ENCODE assay signal across 18 mouse cellular contexts in the genomic region with DNA sequence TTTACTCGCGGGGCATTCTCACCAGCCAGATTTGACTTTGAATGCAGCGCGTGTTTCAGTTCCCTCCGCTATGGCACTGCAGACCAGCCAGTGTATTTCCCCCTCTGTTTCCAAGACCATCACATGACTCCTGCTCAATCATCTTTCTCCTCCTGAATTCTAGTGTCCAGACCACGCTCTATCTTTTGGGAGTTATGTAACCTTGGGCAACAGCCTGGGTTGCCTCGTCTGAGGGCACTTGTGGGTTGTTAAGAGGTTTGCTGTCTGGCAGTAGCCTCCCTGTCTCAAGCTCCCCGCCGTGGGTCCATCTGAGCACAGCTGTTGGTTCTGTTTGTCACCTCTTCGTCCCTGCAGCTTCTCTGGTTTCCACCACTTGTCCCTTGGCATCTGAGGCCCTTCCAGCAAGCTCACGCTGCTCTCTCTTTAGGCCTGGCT.
DNase-seq lines count a peak whose midpoint lies in the region; ATAC-seq and TF ChIP-seq lines count a peak whose summit lies in the region.
"Had no signal": no experiment of that assay in that cellular context is flagged by ENCODE, and none has a peak within 500 bp of the region (broad histone marks: within the 10 kb centered on the region; RNA-seq: fewer than 3 reads in every experiment).

No protein-coding gene starts in this region.

- no peak overlapping the region for H3K4me3 ChIP-seq in embryonic facial prominence, embryonic 15.5 days (replicated peaks)
- no peak overlapping the region for H3K4me3 ChIP-seq in gastrocnemius, adult 2 months
- H3K4me3 ChIP-seq in liver, embryonic 16.5 days (ENCODE audit: low read depth, low read length), result no peak overlapping the region
- H3K4me3 ChIP-seq in intestine, embryonic 15.5 days (replicated peaks), result no peak overlapping the region
- H3K4me3 ChIP-seq: hindbrain, embryonic 15.5 days; layer of hippocampus, adult 2 months had no signal

- no peak overlapping the region for H3K9ac ChIP-seq in embryonic facial prominence, embryonic 15.5 days
- no peak overlapping the region for H3K9ac ChIP-seq in liver, embryonic 16.5 days (ENCODE audit: low read depth, low read length)
- H3K9ac ChIP-seq in intestine, embryonic 15.5 days, result no peak overlapping the region
- H3K9ac ChIP-seq: hindbrain, embryonic 15.5 days had no signal

- ATAC-seq in embryonic facial prominence, embryonic 15.5 days (ENCODE audit: insufficient number of reproducible peaks, low FRiP score, low TSS enrichment, low read depth), result 0 out of 2 replicates have a peak, but pooled peaks have one; percentile 39
- ATAC-seq in liver, embryonic 16.5 days (ENCODE audit: low read depth), result no peak
- ATAC-seq in intestine, embryonic 15.5 days, result no peak
- ATAC-seq: forebrain, embryonic 14.5 days had no signal

- TF ChIP-seq CTCF in gastrocnemius, adult 2 months (IDR thresholded peaks at IDR 0.05), result no peak

- no peaks in the 10 kb centered on the region for H3K27me3 ChIP-seq in embryonic facial prominence, embryonic 15.5 days
- H3K27me3 ChIP-seq in liver, embryonic 16.5 days (ENCODE audit: control insufficient read depth, insufficient read depth, low read depth, low read length), result no peaks in the 10 kb centered on the region
- no peaks in the 10 kb centered on the region for H3K27me3 ChIP-seq in intestine, embryonic 15.5 days (replicated peaks)

- H3K9me3 ChIP-seq in embryonic facial prominence, embryonic 15.5 days (replicated peaks), result no peaks in the 10 kb centered on the region
- no peaks in the 10 kb centered on the region for H3K9me3 ChIP-seq in liver, embryonic 16.5 days (replicated peaks; ENCODE audit: control insufficient read depth, low read length)
- H3K9me3 ChIP-seq in intestine, embryonic 15.5 days, result no peaks in the 10 kb centered on the region
- H3K9me3 ChIP-seq: G1E; hindbrain, embryonic 15.5 days had no signal

- intact Hi-C loops in gastrocnemius, adult 2 months (cut with DNase I), result no loop called here

- no peaks in the 10 kb centered on the region for H3K36me3 ChIP-seq in embryonic facial prominence, embryonic 15.5 days
- H3K36me3 ChIP-seq in liver, embryonic 16.5 days (ENCODE audit: control insufficient read depth, insufficient read depth), result no peaks in the 10 kb centered on the region
- no peaks in the 10 kb centered on the region for H3K36me3 ChIP-seq in intestine, embryonic 15.5 days
- H3K36me3 ChIP-seq: hindbrain, embryonic 15.5 days had no signal

- no peak overlapping the region for H3K4me2 ChIP-seq in embryonic facial prominence, embryonic 15.5 days (replicated peaks)
- no peak overlapping the region for H3K4me2 ChIP-seq in liver, embryonic 16.5 days (ENCODE audit: low read depth, low read length)
- H3K4me2 ChIP-seq in intestine, embryonic 15.5 days (replicated peaks), result no peak overlapping the region
- H3K4me2 ChIP-seq: hindbrain, embryonic 15.5 days had no signal

- 83% methylated on average over 11 of the region's 11 CpGs for WGBS in embryonic facial prominence, embryonic 15.5 days
- 78% methylated on average over 11 of the region's 11 CpGs for WGBS in liver, embryonic 16.5 days (ENCODE audit: insufficient replicate concordance)
- WGBS in intestine, embryonic 15.5 days, result 89% methylated on average over 11 of the region's 11 CpGs

- peaks cover 37% of the 10 kb centered on the region for H3K4me1 ChIP-seq in embryonic facial prominence, embryonic 15.5 days
- peaks cover 35% of the 10 kb centered on the region for H3K4me1 ChIP-seq in liver, embryonic 16.5 days (ENCODE audit: control insufficient read depth, low read depth, low read length)
- H3K4me1 ChIP-seq in intestine, embryonic 15.5 days (replicated peaks), result peaks cover 11% of the 10 kb centered on the region

- H3K27ac ChIP-seq in embryonic facial prominence, embryonic 15.5 days (replicated peaks), result no peak overlapping the region; the same call in 1 of the 2 replicates
- peak overlapping the region; percentile 74 for H3K27ac ChIP-seq in gastrocnemius, adult 2 months
- H3K27ac ChIP-seq in liver, embryonic 16.5 days (ENCODE audit: low read length), result peak overlapping the region; percentile 5; the same call in 1 of the 2 replicates
- no peak overlapping the region for H3K27ac ChIP-seq in intestine, embryonic 15.5 days
- H3K27ac ChIP-seq: hindbrain, embryonic 15.5 days; kidney, postnatal 0 days; layer of hippocampus, adult 2 months had no signal

- DNase-seq in gastrocnemius, adult 2 months, result peak; percentile 80
- peak; percentile 34 for DNase-seq in lung, postnatal 14 days
- no peak for DNase-seq in kidney, postnatal 10 days
- no peak for DNase-seq in heart, postnatal 4 days
- DNase-seq: cerebellum, adult 9-10 months; heart, postnatal 14 days; kidney, adult 11 months; midbrain, embryonic 14.5 days; right cerebral cortex, adult 18-20 months; thymus, postnatal 14 days had no signal

Comparison
In these comparisons a context has a peak if more than half of its experiments do, and no peak if none do; other contexts are left out.
1. H3K27ac ChIP-seq: peak in gastrocnemius, adult 2 months (single experiment) and liver, embryonic 16.5 days (single experiment); none in embryonic facial prominence, embryonic 15.5 days (single experiment) and intestine, embryonic 15.5 days (single experiment).
2. DNase-seq: peak in gastrocnemius, adult 2 months (single experiment) and lung, postnatal 14 days (single experiment); none in kidney, postnatal 10 days (single experiment) and heart, postnatal 4 days (single experiment).